Mouse (Mus musculus): ENCODE results near the gene Rtn3. TPM values are rescaled to one million over a fixed set of nuclear protein-coding genes. Genes with fewer than 3 reads are reported as not detected.

Gene Rtn3
- total RNA-seq (2014; rRNA removed; ENCODE audit: low replicate concordance) (67.7 and 70.4 TPM in 2 replicates), polyA plus RNA-seq (2015; fragmentation: Nextera tagmentation; extraction: Ambion mirVana) (99.7 and 105 TPM in 2 replicates)

- H3K9ac ChIP-seq (replicated peaks; ENCODE audit: low read depth, low read length), result peak within 1 kb of the TSS; percentile 94
- H3K27me3 ChIP-seq (ENCODE audit: control insufficient read depth, insufficient read depth, low read length), result no peaks in the 10 kb centered on the region
- no peak for TF ChIP-seq EP300 (IDR thresholded peaks at IDR 0.05; ENCODE audit: low read depth)
- no peak for TF ChIP-seq CTCF (IDR thresholded peaks at IDR 0.05; ENCODE audit: low read depth)
- peak within 1 kb of the TSS; percentile 77 for H3K4me2 ChIP-seq (ENCODE audit: low read depth, low read length)
- H3K4me1 ChIP-seq (ENCODE audit: control insufficient read depth, insufficient read depth), result peaks cover 18% of the 10 kb centered on the region
- ATAC-seq (ENCODE audit: insufficient read depth, low read depth) (peak; percentile 90), DNase-seq (ENCODE audit: low spot score) (peak; percentile 98)
- WGBS, result under 1% methylated on average over 78 of the region's 80 CpGs
- H3K27ac ChIP-seq (ENCODE audit: low read depth), result peak within 1 kb of the TSS; percentile 100
- no peaks in the 10 kb centered on the region for H3K9me3 ChIP-seq (replicated peaks; ENCODE audit: control insufficient read depth, low read length)
- H3K36me3 ChIP-seq (replicated peaks; ENCODE audit: control insufficient read depth, insufficient read depth, low read length), result no peaks in the 10 kb centered on the region
- H3K4me3 ChIP-seq (ENCODE audit: low read depth, low read length), result peak within 1 kb of the TSS; percentile 95
These were observed at the start of gene Rtn3 for GRCm38 (mm10) chr19:7482599-7483511. TSS of gene Rtn3 (minus strand) at chr19:7483281.

GRCm38 (mm10) chr19:7531906-7532305, 48.8 kb upstream of the Rtn3 start:
- H3K9me3 ChIP-seq (replicated peaks; ENCODE audit: control insufficient read depth, low read length), result no peaks in the 10 kb centered on the region
- H3K4me2 ChIP-seq (ENCODE audit: low read depth, low read length), result no peak overlapping the region
- H3K27ac ChIP-seq (ENCODE audit: low read depth), result no peak overlapping the region
- 94% methylated on average over 5 of the region's 5 CpGs for WGBS
- H3K4me3 ChIP-seq (ENCODE audit: low read depth, low read length), result no peak overlapping the region
- peaks cover 52% of the 10 kb centered on the region for H3K36me3 ChIP-seq (replicated peaks; ENCODE audit: control insufficient read depth, insufficient read depth, low read length)
- DNase-seq (ENCODE audit: low spot score) (no peak), ATAC-seq (ENCODE audit: insufficient read depth, low read depth) (no peak)
- no peak for TF ChIP-seq EP300 (IDR thresholded peaks at IDR 0.05; ENCODE audit: low read depth)
- no peak for TF ChIP-seq CTCF (IDR thresholded peaks at IDR 0.05; ENCODE audit: low read depth)
- no peak overlapping the region; the same call in 1 of the 2 replicates for H3K9ac ChIP-seq (replicated peaks; ENCODE audit: low read depth, low read length)
- no peaks in the 10 kb centered on the region for H3K27me3 ChIP-seq (ENCODE audit: control insufficient read depth, insufficient read depth, low read length)
- H3K4me1 ChIP-seq (ENCODE audit: control insufficient read depth, insufficient read depth), result no peaks in the 10 kb centered on the region

- Histone ChIP-seq H3K4me2 (ENCODE audit: low read depth, low read length) (no peak overlapping the region), H3K4me1 (ENCODE audit: control insufficient read depth, insufficient read depth) (no peaks in the 10 kb centered on the region), H3K9me3 (replicated peaks; ENCODE audit: control insufficient read depth, low read length) (no peaks in the 10 kb centered on the region), H3K27me3 (ENCODE audit: control insufficient read depth, insufficient read depth, low read length) (no peaks in the 10 kb centered on the region), H3K36me3 (replicated peaks; ENCODE audit: control insufficient read depth, insufficient read depth, low read length) (peaks cover 63% of the 10 kb centered on the region), H3K4me3 (ENCODE audit: low read depth, low read length) (no peak overlapping the region), H3K9ac (replicated peaks; ENCODE audit: low read depth, low read length) (no peak overlapping the region), H3K27ac (ENCODE audit: low read depth) (no peak overlapping the region)
- 33% methylated on average over 7 of the region's 7 CpGs for WGBS
- DNase-seq (ENCODE audit: low spot score) (peak; percentile 48), ATAC-seq (ENCODE audit: insufficient read depth, low read depth) (no peak)
- TF ChIP-seq EP300 (IDR thresholded peaks at IDR 0.05; ENCODE audit: low read depth) (no peak), CTCF (IDR thresholded peaks at IDR 0.05; ENCODE audit: low read depth) (peak; percentile 79)
These were observed 45.8 kb upstream of the Rtn3 start for GRCm38 (mm10) chr19:7528639-7529428.

- H3K4me3 ChIP-seq (ENCODE audit: low read depth, low read length), result no peak overlapping the region
- 77% methylated on average over 3 of the region's 3 CpGs for WGBS
- TF ChIP-seq EP300 (IDR thresholded peaks at IDR 0.05; ENCODE audit: low read depth), result no peak
- no peak for TF ChIP-seq CTCF (IDR thresholded peaks at IDR 0.05; ENCODE audit: low read depth)
- peaks cover 60% of the 10 kb centered on the region for H3K36me3 ChIP-seq (replicated peaks; ENCODE audit: control insufficient read depth, insufficient read depth, low read length)
- H3K4me1 ChIP-seq (ENCODE audit: control insufficient read depth, insufficient read depth), result no peaks in the 10 kb centered on the region
- H3K27ac ChIP-seq (ENCODE audit: low read depth), result no peak overlapping the region
- no peak for ATAC-seq (ENCODE audit: insufficient read depth, low read depth)
- no peak for DNase-seq (ENCODE audit: low spot score)
- no peaks in the 10 kb centered on the region for H3K27me3 ChIP-seq (ENCODE audit: control insufficient read depth, insufficient read depth, low read length)
- no peak overlapping the region for H3K4me2 ChIP-seq (ENCODE audit: low read depth, low read length)
- no peak overlapping the region for H3K9ac ChIP-seq (replicated peaks; ENCODE audit: low read depth, low read length)
- no peaks in the 10 kb centered on the region for H3K9me3 ChIP-seq (replicated peaks; ENCODE audit: control insufficient read depth, low read length)
These were observed 41.8 kb upstream of the Rtn3 start for GRCm38 (mm10) chr19:7524879-7525278.

GRCm38 (mm10) chr19:7523781-7524180, 40.7 kb upstream of the Rtn3 start:
- H3K4me2 ChIP-seq (ENCODE audit: low read depth, low read length), result no peak overlapping the region
- no peak for TF ChIP-seq EP300 (IDR thresholded peaks at IDR 0.05; ENCODE audit: low read depth)
- no peaks in the 10 kb centered on the region for H3K4me1 ChIP-seq (ENCODE audit: control insufficient read depth, insufficient read depth)
- H3K27me3 ChIP-seq (ENCODE audit: control insufficient read depth, insufficient read depth, low read length), result no peaks in the 10 kb centered on the region
- no peak overlapping the region for H3K27ac ChIP-seq (ENCODE audit: low read depth)
- no peak overlapping the region for H3K4me3 ChIP-seq (ENCODE audit: low read depth, low read length)
- ATAC-seq (ENCODE audit: insufficient read depth, low read depth), result no peak
- peaks cover 63% of the 10 kb centered on the region for H3K36me3 ChIP-seq (replicated peaks; ENCODE audit: control insufficient read depth, insufficient read depth, low read length)
- DNase-seq (ENCODE audit: low spot score), result no peak
- no peaks in the 10 kb centered on the region for H3K9me3 ChIP-seq (replicated peaks; ENCODE audit: control insufficient read depth, low read length)
- H3K9ac ChIP-seq (replicated peaks; ENCODE audit: low read depth, low read length), result no peak overlapping the region
